Mouse (Mus musculus) ES-Bruce4 (cell line): ENCODE measurements around the gene Unc5c.

Experiments used
- CTCF ChIP-seq: IDR thresholded peaks from one replicate; pipeline ENCODE4 v1.8.1; 2011; ENCODE audit warnings: low read depth, low read length
- POLR2A ChIP-seq: IDR thresholded peaks from one replicate; pipeline ENCODE4 v1.8.1; 2011; ENCODE audit warnings: low read length; ENCODE audit not compliant: insufficient read depth

DNA sequence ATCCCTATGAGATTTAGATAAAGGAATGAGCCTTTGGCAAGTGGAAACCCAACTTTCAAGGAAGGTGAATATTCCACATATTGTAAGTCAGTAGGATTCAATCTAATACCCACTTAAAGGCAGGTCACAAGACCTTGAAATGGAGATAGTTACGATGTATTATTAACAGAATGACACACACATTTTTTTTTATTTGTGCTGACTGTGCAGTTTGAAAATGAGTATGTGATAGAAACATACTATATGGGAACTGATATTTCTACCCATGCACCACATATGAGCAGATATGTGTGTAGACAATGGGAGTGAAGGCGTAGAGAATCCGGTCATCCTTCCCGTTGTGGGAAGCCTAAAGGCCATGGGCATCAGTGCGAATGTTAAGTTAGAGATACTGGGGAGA lies 419.2 kb downstream of the Unc5c start:
- no peak for TF ChIP-seq CTCF
- no peak for TF ChIP-seq POLR2A
